Mouse (Mus musculus) thymus, adult 2 months (tissue): Measurements from ENCODE around the gene Hmgb3. TPM values are rescaled to one million over a fixed set of nuclear protein-coding genes. Genes with fewer than 3 reads are reported as not detected.

Experiments
- DNase-seq: peaks from one replicate; pipeline ENCODE4 v3.0.0; 2021
- H3K27ac ChIP-seq: fragments of 200-500 bp; 2 replicates; pipeline ENCODE4 v1.5.1; 2012; ENCODE audit warnings: low read length, control low read depth; ENCODE audit not compliant: control insufficient read depth, insufficient read depth
- H3K27me3 ChIP-seq: fragments of 200-500 bp; 2 replicates; pipeline ENCODE4 v1.6.1; 2012; ENCODE audit warnings: mild to moderate bottlenecking, low read length, moderate library complexity, mixed read lengths; ENCODE audit not compliant: control insufficient read depth, insufficient read depth
- H3K36me3 ChIP-seq: fragments of 200-500 bp; 2 replicates; pipeline ENCODE4 v1.6.1; 2012; ENCODE audit warnings: mild to moderate bottlenecking, low read length, moderate library complexity; ENCODE audit not compliant: control insufficient read depth, insufficient read depth
- H3K4me1 ChIP-seq: fragments of 200-500 bp; replicated peaks from 2 replicates; pipeline ENCODE4 v1.6.1; 2012; ENCODE audit warnings: low read length; ENCODE audit not compliant: control insufficient read depth, insufficient read depth
- H3K4me3 ChIP-seq: fragments of 200-500 bp; 2 replicates; pipeline ENCODE4 v1.5.1; 2012; ENCODE audit warnings: mild to moderate bottlenecking, low read length, control low read depth, moderate library complexity; ENCODE audit not compliant: control insufficient read depth, insufficient read depth
- CTCF ChIP-seq: fragments of 200-500 bp; IDR thresholded peaks from 2 replicates; pipeline ENCODE4 v1.5.1; 2012; ENCODE audit warnings: mild to moderate bottlenecking, control low read depth, low read length, moderate library complexity, borderline replicate concordance; ENCODE audit not compliant: control insufficient read depth, poor library complexity, insufficient read depth; ENCODE audit errors: extremely low read depth
- POLR2A ChIP-seq: fragments of 200-500 bp; IDR thresholded peaks from 2 replicates; pipeline ENCODE4 v1.6.1; 2012; ENCODE audit warnings: mild to moderate bottlenecking, low read length, control low read depth, moderate library complexity; ENCODE audit not compliant: control insufficient read depth, poor library complexity, insufficient read depth; ENCODE audit errors: extremely low read depth
- WGBS: fragments of 180-500 bp; shearing (Covaris S2); methylation state at CpG from one replicate; pipeline ENCODE4 v1.1.7; 2018; 5-methylcytosine and 5-hydroxymethylcytosine counted together
- polyA plus RNA-seq: library from polyadenylated mRNA; depleted of rRNA; stranded (reverse); fragments of >200 nt; gene quantifications from 2 replicates; pipeline ENCODE4 v1.2.3, GENCODE M21; 2012

The Hmgb3 gene
- polyA plus RNA-seq, 1 experiment: 17.4 TPM

GRCm38 (mm10) chrX:71544731-71545130 is 11.0 kb upstream of the Hmgb3 start:
- no peaks in the 10 kb centered on the region for H3K36me3 ChIP-seq
- no peaks in the 10 kb centered on the region for H3K27me3 ChIP-seq
- no peak overlapping the region for H3K27ac ChIP-seq
- TF ChIP-seq POLR2A: no peak
- TF ChIP-seq CTCF: no peak
- 55% methylated on average over 5 of the region's 5 CpGs for WGBS
- DNase-seq: no peak
- no peaks in the 10 kb centered on the region for H3K4me1 ChIP-seq
- H3K4me3 ChIP-seq: no peak overlapping the region

GRCm38 (mm10) chrX:71545163-71545562 is 10.6 kb upstream of the Hmgb3 start:
- Histone ChIP-seq H3K36me3 (no peaks in the 10 kb centered on the region), H3K27me3 (no peaks in the 10 kb centered on the region), H3K27ac (no peak overlapping the region), H3K4me1 (no peaks in the 10 kb centered on the region), H3K4me3 (no peak overlapping the region)
- WGBS: 81% methylated on average over 2 of the region's 2 CpGs
- DNase-seq: no peak
- TF ChIP-seq CTCF (no peak), POLR2A (no peak)

- Histone ChIP-seq H3K27me3 (no peaks in the 10 kb centered on the region), H3K36me3 (no peaks in the 10 kb centered on the region), H3K4me3 (peak overlapping the region; percentile 65), H3K27ac (no peak overlapping the region; the same call in 1 of the 2 replicates), H3K4me1 (peaks cover 4% of the 10 kb centered on the region)
- TF ChIP-seq POLR2A (no peak), CTCF (no peak)
- 2% methylated on average over 49 of the region's 112 CpGs for WGBS
- peak; percentile 12 for DNase-seq
Measured at GRCm38 (mm10) chrX:71556115-71556941, 610 bp downstream of the Hmgb3 start.

GRCm38 (mm10) chrX:71556965-71557491 is 1.3 kb downstream of the Hmgb3 start:
- no peak overlapping the region for H3K27ac ChIP-seq
- peaks cover 4% of the 10 kb centered on the region for H3K4me1 ChIP-seq
- WGBS: 1% methylated on average over 31 of the region's 37 CpGs
- no peak for TF ChIP-seq POLR2A
- no peak for TF ChIP-seq CTCF
- H3K27me3 ChIP-seq: no peaks in the 10 kb centered on the region
- no peaks in the 10 kb centered on the region for H3K36me3 ChIP-seq
- peak; percentile 4 for DNase-seq
- H3K4me3 ChIP-seq: peak overlapping the region; percentile 65

- Histone ChIP-seq H3K27me3 (no peaks in the 10 kb centered on the region), H3K27ac (no peak overlapping the region), H3K36me3 (no peaks in the 10 kb centered on the region), H3K4me1 (peaks cover 4% of the 10 kb centered on the region), H3K4me3 (no peak overlapping the region)
- TF ChIP-seq CTCF (no peak), POLR2A (no peak)
- 96% methylated on average over 2 of the region's 2 CpGs for WGBS
- no peak for DNase-seq
Measured at GRCm38 (mm10) chrX:71559336-71559735, 3.6 kb downstream of the Hmgb3 start.

GRCm38 (mm10) chrX:71560796-71561195 is 5.1 kb downstream of the Hmgb3 start:
- Histone ChIP-seq H3K4me3 (no peak overlapping the region), H3K36me3 (no peaks in the 10 kb centered on the region), H3K27ac (no peak overlapping the region), H3K4me1 (no peaks in the 10 kb centered on the region), H3K27me3 (no peaks in the 10 kb centered on the region)
- TF ChIP-seq CTCF (no peak), POLR2A (no peak)
- WGBS: 95% methylated on average over 1 of the region's 1 CpGs
- DNase-seq: no peak
